Comparison of ENCODE assay signal across 22 mouse cellular contexts in the genomic region with DNA sequence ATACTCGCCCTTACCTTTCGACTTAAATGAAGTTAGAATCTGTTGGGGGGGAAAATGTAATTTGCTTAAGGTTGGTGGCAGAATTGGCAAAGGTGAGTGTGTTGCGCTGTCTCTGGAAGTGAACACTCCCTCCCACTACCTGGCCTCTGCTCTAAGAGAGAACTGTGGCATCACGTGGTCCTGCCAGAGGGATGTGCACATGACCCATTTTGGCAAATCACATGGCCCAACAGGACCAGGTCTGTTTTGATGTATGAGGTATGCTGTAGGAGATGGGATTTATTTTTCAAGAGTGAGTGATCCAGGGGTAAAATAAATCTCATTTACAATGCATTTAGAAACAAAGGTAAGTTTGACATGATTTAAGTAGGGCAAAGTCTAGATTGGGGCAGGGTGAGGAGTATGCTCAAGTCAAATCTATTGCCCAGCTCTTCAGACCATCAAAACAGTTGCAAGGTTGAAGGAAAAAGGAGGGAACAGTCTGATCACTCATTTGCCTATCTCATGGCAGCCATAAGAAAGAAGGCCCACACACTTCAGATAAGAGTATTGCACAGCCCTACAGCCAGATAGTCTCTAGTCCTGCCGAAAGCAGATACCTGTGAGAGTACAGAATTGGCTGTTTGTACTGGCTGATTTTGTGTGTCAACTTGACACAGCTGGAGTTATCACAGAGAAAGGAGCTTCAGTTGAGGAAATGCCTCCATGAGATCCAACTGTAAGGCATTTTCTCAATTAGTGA. TPM values are rescaled to one million over a fixed set of nuclear protein-coding genes. Genes with fewer than 3 reads are reported as not detected.
A peak's percentile ranks its signal among the peaks of the same experiment; 100 is the strongest.
DNase-seq lines count a peak whose midpoint lies in the region; ATAC-seq and TF ChIP-seq lines count a peak whose summit lies in the region.
"Had no signal": no experiment of that assay in that cellular context is flagged by ENCODE, and none has a peak within 500 bp of the region (broad histone marks: within the 10 kb centered on the region; RNA-seq: fewer than 3 reads in every experiment).

No protein-coding gene starts in this region.

- TF ChIP-seq CTCF in cerebellum, adult 2 months (IDR thresholded peaks at IDR 0.05; ENCODE audit: borderline replicate concordance, insufficient read depth, low read depth, low read length) = no peak

- WGBS in liver, embryonic 12.5 days (ENCODE audit: insufficient replicate concordance) = 62% methylated on average over 5 of the region's 5 CpGs
- 86% methylated on average over 5 of the region's 5 CpGs for WGBS in cerebellum, adult 2 months

- no peak for TF ChIP-seq POLR2A in cerebellum, adult 2 months (IDR thresholded peaks at IDR 0.05; ENCODE audit: borderline replicate concordance, insufficient read depth, low read length)

- peak; percentile 100 for ATAC-seq in liver, embryonic 12.5 days
- ATAC-seq: forebrain, embryonic 16.5 days had no signal

- peak overlapping the region; percentile 60 for H3K4me2 ChIP-seq in liver, embryonic 12.5 days
- H3K4me2 ChIP-seq: embryonic facial prominence, embryonic 12.5 days; limb, embryonic 15.5 days; neural tube, embryonic 13.5 days had no signal

- no peaks in the 10 kb centered on the region for H3K27me3 ChIP-seq in liver, embryonic 12.5 days (replicated peaks)
- H3K27me3 ChIP-seq in cerebellum, adult 2 months (ENCODE audit: control insufficient read depth, insufficient read depth, low read length) = no peaks in the 10 kb centered on the region
- H3K27me3 ChIP-seq: CH12.LX; embryonic facial prominence, embryonic 12.5 days; limb, embryonic 15.5 days; neural tube, embryonic 13.5 days had no signal

- no peak overlapping the region for H3K4me3 ChIP-seq in liver, embryonic 12.5 days
- no peak overlapping the region for H3K4me3 ChIP-seq in cerebellum, adult 2 months (replicated peaks; ENCODE audit: insufficient read depth, low read depth, low read length)
- H3K4me3 ChIP-seq: embryonic facial prominence, embryonic 12.5 days; limb, embryonic 15.5 days; neural tube, embryonic 13.5 days had no signal

- no peak overlapping the region for H3K9ac ChIP-seq in liver, embryonic 12.5 days
- H3K9ac ChIP-seq: embryonic facial prominence, embryonic 12.5 days; limb, embryonic 15.5 days; neural tube, embryonic 13.5 days had no signal

- H3K36me3 ChIP-seq in liver, embryonic 12.5 days = peaks cover 58% of the 10 kb centered on the region

- intact Hi-C loops in gastrocnemius, postnatal 36 days (cut with DNase I) = no loop called here

- H3K4me1 ChIP-seq in liver, embryonic 12.5 days = peaks cover 37% of the 10 kb centered on the region
- H3K4me1 ChIP-seq in cerebellum, adult 2 months (ENCODE audit: control insufficient read depth, insufficient read depth, low read length) = no peaks in the 10 kb centered on the region
- H3K4me1 ChIP-seq: embryonic facial prominence, embryonic 12.5 days; limb, embryonic 15.5 days; neural tube, embryonic 13.5 days had no signal

- peak overlapping the region; percentile 95 for H3K27ac ChIP-seq in liver, embryonic 12.5 days
- H3K27ac ChIP-seq in cerebellum, adult 2 months (ENCODE audit: insufficient read depth, low read length) = no peak overlapping the region
- H3K27ac ChIP-seq: embryonic facial prominence, embryonic 12.5 days; kidney, postnatal 0 days; limb, embryonic 15.5 days; neural tube, embryonic 13.5 days had no signal

- peak; percentile 19 for DNase-seq in spleen, adult 12 weeks (ENCODE audit: low spot score)
- DNase-seq in spleen, adult 18-20 months = no peak
- DNase-seq in c-Kit-positive CD71-positive TER-119-positive erythroid progenitor cells, embryonic 14.5 days (ENCODE audit: low spot score) = peak; percentile 80
- peak; percentile 12 for DNase-seq in yolk sac, embryonic 10.5 days (ENCODE audit: low spot score)
- DNase-seq in gastrocnemius, postnatal 36 days = no peak
- no peak for DNase-seq in cerebellum, adult 2 months
- DNase-seq: cerebellum, postnatal 36 days; layer of hippocampus, adult 9-11 months; thymus, adult 18-20 months had no signal

- peaks cover 2% of the 10 kb centered on the region for H3K9me3 ChIP-seq in liver, embryonic 12.5 days (replicated peaks)
- H3K9me3 ChIP-seq: embryonic facial prominence, embryonic 12.5 days; limb, embryonic 15.5 days; neural tube, embryonic 13.5 days had no signal

RNA-seq across cellular contexts. Expression of a gene that starts 13.5 kb away (rescaled TPM):
- polyA plus RNA-seq in liver, embryonic 12.5 days (2016; fragmentation: Nextera tagmentation; extraction: Ambion mirVana) = 29.5 and 30.9 TPM in 2 replicates
- 1 to 10 TPM; 4.0 to 4.2 TPM for total RNA-seq in gastrocnemius, postnatal 36 days (2021)
- 10.5 and 11.3 TPM in 2 replicates for polyA plus RNA-seq in cerebellum, adult 2 months (2012; rRNA removed)

RNA-seq across cellular contexts. Expression of a gene that starts 13.6 kb away (rescaled TPM):
- not detected in 2 replicates for polyA plus RNA-seq in liver, embryonic 12.5 days (2016; fragmentation: Nextera tagmentation; extraction: Ambion mirVana)
- not detected for total RNA-seq in gastrocnemius, postnatal 36 days (2021)
- 0.55 and 0.80 TPM in 2 replicates for polyA plus RNA-seq in cerebellum, adult 2 months (2012; rRNA removed)
- total RNA-seq: adrenal gland, adult 18-20 months; CH12.LX; gastrocnemius, postnatal 4 days had no signal
- polyA plus RNA-seq: brain, embryonic 14.5 days; embryonic facial prominence, embryonic 12.5 days; forebrain, embryonic 16.5 days; heart, embryonic 16.5 days; kidney, postnatal 0 days; limb, embryonic 15.5 days; small intestine, adult 2 months had no signal

RNA-seq across cellular contexts. Expression of a gene that starts 49.5 kb away (rescaled TPM):
- not detected in 2 replicates for polyA plus RNA-seq in liver, embryonic 12.5 days (2016; fragmentation: Nextera tagmentation; extraction: Ambion mirVana)
- not detected for total RNA-seq in gastrocnemius, postnatal 36 days (2021)
- not detected in 2 replicates for polyA plus RNA-seq in cerebellum, adult 2 months (2012; rRNA removed)
- total RNA-seq: adrenal gland, adult 18-20 months; CH12.LX; gastrocnemius, postnatal 4 days; left cerebral cortex, postnatal 10 days had no signal
- polyA plus RNA-seq: brain, embryonic 14.5 days; embryonic facial prominence, embryonic 12.5 days; heart, embryonic 16.5 days; kidney, postnatal 0 days; limb, embryonic 15.5 days; neural tube, embryonic 13.5 days; small intestine, adult 2 months had no signal

Comparison
In these comparisons a context has a peak if more than half of its experiments do, and no peak if none do; other contexts are left out.
1. DNase-seq: peak in spleen, adult 12 weeks (single experiment), c-Kit-positive CD71-positive TER-119-positive erythroid progenitor cells, embryonic 14.5 days (single experiment) and yolk sac, embryonic 10.5 days (single experiment); none in spleen, adult 18-20 months (0 of 2), gastrocnemius, postnatal 36 days (0 of 2) and cerebellum, adult 2 months (0 of 2).